Mouse (Mus musculus) intestine, embryonic 15.5 days (tissue): Measurements from ENCODE around the gene Ccdc6. TPM values are rescaled to one million over a fixed set of nuclear protein-coding genes. Genes with fewer than 3 reads are reported as not detected.
A peak's percentile ranks its signal among the peaks of the same experiment; 100 is the strongest.
"Not testable (repeated sequence)": the region's sequence is repeated elsewhere in the genome, so short reads cannot be mapped to it uniquely, and the experiment has no call there.

Experiments used
- ATAC-seq: fragments of 200-750 bp; cut with Nextera tagmentation; 2 replicates; pipeline ENCODE4 v1.8.0; 2017; ENCODE audit warnings: moderate TSS enrichment, moderate library complexity
- H3K27ac ChIP-seq: fragments of 300-500 bp; sonication (generic); 2 replicates; pipeline ENCODE4 v1.5.1; 2015; ENCODE audit warnings: mild to moderate bottlenecking, inconsistent platforms
- H3K27me3 ChIP-seq: fragments of 300-500 bp; sonication (generic); replicated peaks from 2 replicates; pipeline ENCODE4 v1.6.1; 2015; ENCODE audit warnings: inconsistent platforms
- H3K36me3 ChIP-seq: fragments of 300-500 bp; sonication (generic); 2 replicates; pipeline ENCODE4 v1.6.1; 2015; ENCODE audit warnings: inconsistent platforms
- H3K4me1 ChIP-seq: fragments of 300-500 bp; sonication (generic); replicated peaks from 2 replicates; pipeline ENCODE4 v1.6.1; 2015; ENCODE audit warnings: inconsistent platforms
- H3K4me2 ChIP-seq: fragments of 300-500 bp; sonication (generic); replicated peaks from 2 replicates; pipeline ENCODE4 v1.6.1; 2015; ENCODE audit warnings: mild to moderate bottlenecking, inconsistent platforms
- H3K4me3 ChIP-seq: fragments of 300-500 bp; sonication (generic); replicated peaks from 2 replicates; pipeline ENCODE4 v1.5.1; 2015; ENCODE audit warnings: inconsistent platforms
- H3K9ac ChIP-seq: fragments of 300-500 bp; sonication (generic); 2 replicates; pipeline ENCODE4 v1.6.1; 2015; ENCODE audit warnings: inconsistent platforms
- H3K9me3 ChIP-seq: fragments of 300-500 bp; sonication (generic); 2 replicates; pipeline ENCODE4 v1.6.1; 2016; ENCODE audit warnings: inconsistent platforms
- WGBS: fragments of 180-500 bp; shearing (Covaris S2); methylation state at CpG from one replicate; pipeline ENCODE4 v1.1.7; 2015; 5-methylcytosine and 5-hydroxymethylcytosine counted together
- polyA plus RNA-seq: library from polyadenylated mRNA; unstranded; fragments of >200 nt; fragmentation: Nextera tagmentation; extraction: Ambion mirVana; gene quantifications from 2 replicates; pipeline ENCODE4 v1.2.1, GENCODE M21; 2015

Ccdc6 gene
- polyA plus RNA-seq, 1 experiment from 2014 or later = 14.0 TPM

DNA sequence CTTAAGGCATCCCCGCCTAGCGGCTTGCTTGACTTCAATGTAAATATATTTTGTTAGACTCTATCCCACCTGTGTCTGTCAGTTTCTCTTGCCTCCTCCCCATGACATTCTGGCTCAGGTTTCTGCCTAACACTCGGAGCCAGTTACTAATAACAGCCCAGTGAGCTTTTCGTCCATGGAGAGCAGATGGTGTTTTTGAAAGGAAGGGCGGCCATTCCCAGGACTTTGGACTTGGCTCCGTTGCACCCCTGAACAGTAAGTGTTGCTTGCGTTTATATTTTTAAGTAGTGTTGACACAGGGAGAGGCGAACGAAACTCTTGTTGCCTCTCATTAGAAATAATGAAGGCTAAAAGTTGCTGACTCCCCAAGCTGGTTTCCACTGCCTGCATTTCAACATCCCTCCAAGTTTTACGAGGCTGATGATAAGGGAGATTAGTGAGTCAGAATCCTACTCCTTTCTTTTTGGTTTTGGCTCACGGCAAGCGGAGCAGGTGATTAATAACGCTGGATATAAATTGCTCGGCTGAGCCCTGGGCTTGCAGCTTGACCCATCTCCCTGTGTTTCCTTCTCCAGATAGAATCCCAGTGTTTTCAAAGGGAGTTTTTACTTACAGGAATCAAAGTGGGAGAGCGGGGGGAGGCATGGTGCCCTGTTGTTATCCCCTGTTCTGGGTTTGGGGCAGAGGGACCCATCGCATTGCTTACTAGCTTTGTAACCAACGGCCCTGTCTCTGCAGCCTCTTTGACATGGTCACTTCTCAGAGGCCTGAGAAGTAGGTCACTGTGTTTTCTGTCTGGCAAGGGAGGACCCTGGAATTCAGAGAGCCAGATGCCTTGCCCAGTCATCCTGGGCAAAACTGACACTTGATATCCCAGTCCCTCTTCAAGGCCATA lies 107.8 kb downstream of the Ccdc6 start, which contains the start of gene Mrln:
Gene Mrln (plus strand): TSS at position 160 of the 895 bp plus-strand sequence.
- 27% methylated on average over 17 of the region's 17 CpGs for WGBS
- H3K27ac ChIP-seq = 0 out of 2 replicates have a peak within 1 kb of the TSS, but pooled peaks have one; percentile 13
- H3K36me3 ChIP-seq = no peaks in the 10 kb centered on the region
- no peaks in the 10 kb centered on the region for H3K9me3 ChIP-seq
- H3K9ac ChIP-seq = no peak within 1 kb of the TSS
- no peak within 1 kb of the TSS for H3K4me3 ChIP-seq
- H3K27me3 ChIP-seq = no peaks in the 10 kb centered on the region
- peak; percentile 83 for ATAC-seq
- peaks cover 4% of the 10 kb centered on the region; the same call in 1 of the 2 replicates for H3K4me1 ChIP-seq
- H3K4me2 ChIP-seq = peak within 1 kb of the TSS; percentile 20; the same call in 1 of the 2 replicates

DNA sequence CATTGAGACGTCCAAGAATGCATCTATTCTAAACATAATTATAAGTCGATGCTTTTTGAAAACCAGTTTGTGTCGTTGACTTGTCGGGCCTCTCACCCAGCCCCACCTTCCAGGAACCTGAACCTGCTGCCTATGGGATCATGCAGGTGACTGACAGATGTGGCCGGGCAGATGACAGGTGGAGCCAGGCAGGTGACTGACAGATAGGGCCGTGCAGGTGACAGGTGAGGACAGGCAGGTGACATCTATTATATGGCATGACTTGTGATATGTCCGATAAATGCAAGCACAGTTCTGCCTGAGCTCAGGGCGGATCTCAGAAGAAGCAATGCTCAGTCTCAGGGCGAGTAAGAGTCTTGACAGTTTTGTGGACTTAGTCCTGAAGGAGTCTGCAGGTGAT lies 114.4 kb downstream of the Ccdc6 start:
- 73% methylated on average over 9 of the region's 9 CpGs for WGBS
- Histone ChIP-seq H3K9me3 (no peaks in the 10 kb centered on the region), H3K4me3 (no peak overlapping the region), H3K4me2 (no peak overlapping the region), H3K27ac (no peak overlapping the region), H3K4me1 (no peaks in the 10 kb centered on the region), H3K9ac (no peak overlapping the region), H3K27me3 (no peaks in the 10 kb centered on the region), H3K36me3 (no peaks in the 10 kb centered on the region)
- peak; percentile 70; the same call in 1 of the 2 replicates for ATAC-seq

DNA sequence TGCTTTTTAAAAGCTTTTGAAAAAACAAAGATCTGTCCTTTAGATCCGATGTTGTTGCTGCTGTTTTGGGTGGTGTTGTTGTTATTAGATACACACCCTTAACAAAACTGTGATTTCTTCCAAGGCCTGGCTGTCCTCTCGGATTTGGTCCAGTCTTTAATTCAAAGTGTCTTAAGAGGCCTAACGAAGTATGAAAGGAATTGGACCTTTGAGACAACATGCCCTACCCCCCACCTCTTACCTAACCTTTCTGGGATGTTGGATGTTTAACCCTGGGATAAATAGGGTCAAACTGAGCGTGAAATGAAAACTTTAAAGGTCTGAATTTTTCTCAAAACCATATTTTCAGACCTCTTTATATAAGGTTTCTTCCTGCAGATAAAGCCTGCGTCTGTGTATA lies 124.0 kb downstream of the Ccdc6 start:
- Histone ChIP-seq H3K4me3 (no peak overlapping the region), H3K36me3 (no peaks in the 10 kb centered on the region), H3K4me1 (no peaks in the 10 kb centered on the region), H3K27ac (no peak overlapping the region), H3K9me3 (no peaks in the 10 kb centered on the region), H3K9ac (no peak overlapping the region), H3K4me2 (no peak overlapping the region), H3K27me3 (no peaks in the 10 kb centered on the region)
- no peak for ATAC-seq
- 80% methylated on average over 5 of the region's 5 CpGs for whole genome bisulfite sequencing

DNA sequence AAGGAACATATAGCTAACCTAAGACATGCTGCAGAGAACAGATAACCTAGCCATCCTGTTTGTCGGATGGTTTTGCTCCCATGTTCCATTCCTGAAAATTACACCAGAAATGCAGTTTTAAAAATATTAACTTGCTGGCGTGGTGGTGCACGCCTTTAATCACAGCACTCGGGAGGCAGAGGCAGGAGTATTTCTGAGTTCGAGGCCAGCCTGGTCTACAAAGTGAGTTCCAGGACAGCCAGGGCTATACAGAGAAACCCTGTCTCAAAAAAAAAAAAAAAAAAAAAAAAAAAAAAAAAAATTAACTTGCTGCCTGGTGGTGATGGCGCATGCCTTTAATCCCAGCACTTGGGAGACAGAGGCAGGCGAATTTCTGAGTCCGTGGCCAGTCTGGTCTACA lies 125.3 kb downstream of the Ccdc6 start:
- H3K4me1 ChIP-seq, H3K27ac ChIP-seq, H3K27me3 ChIP-seq, H3K4me3 ChIP-seq, H3K36me3 ChIP-seq, H3K4me2 ChIP-seq, H3K9ac ChIP-seq, ATAC-seq, H3K9me3 ChIP-seq: not testable (repeated sequence)
- 91% methylated on average over 8 of the region's 8 CpGs for WGBS

DNA sequence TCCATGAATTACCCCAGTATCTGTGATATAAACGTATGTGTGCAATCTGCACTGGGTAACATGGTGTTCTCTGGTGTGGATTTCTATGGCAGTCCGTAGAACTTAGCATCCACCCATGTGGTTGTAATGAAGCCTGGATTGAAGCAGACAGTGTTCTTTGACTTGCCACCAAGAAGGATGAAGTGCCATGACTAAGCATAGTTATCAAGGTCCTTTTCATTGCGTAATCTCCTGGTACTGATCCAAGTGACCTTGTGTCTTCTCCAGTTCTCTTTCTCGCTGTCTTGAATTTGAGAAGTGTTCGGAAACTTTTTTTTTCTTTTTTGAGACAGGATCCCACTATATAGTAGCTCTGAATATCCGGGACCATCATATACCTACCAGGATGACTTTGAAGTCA lies 127.7 kb downstream of the Ccdc6 start:
- Histone ChIP-seq H3K36me3 (no peaks in the 10 kb centered on the region), H3K9me3 (no peaks in the 10 kb centered on the region), H3K4me3 (no peak overlapping the region), H3K27ac (no peak overlapping the region), H3K27me3 (no peaks in the 10 kb centered on the region), H3K4me2 (no peak overlapping the region), H3K4me1 (no peaks in the 10 kb centered on the region), H3K9ac (no peak overlapping the region)
- no peak for ATAC-seq
- 88% methylated on average over 6 of the region's 6 CpGs for WGBS

DNA sequence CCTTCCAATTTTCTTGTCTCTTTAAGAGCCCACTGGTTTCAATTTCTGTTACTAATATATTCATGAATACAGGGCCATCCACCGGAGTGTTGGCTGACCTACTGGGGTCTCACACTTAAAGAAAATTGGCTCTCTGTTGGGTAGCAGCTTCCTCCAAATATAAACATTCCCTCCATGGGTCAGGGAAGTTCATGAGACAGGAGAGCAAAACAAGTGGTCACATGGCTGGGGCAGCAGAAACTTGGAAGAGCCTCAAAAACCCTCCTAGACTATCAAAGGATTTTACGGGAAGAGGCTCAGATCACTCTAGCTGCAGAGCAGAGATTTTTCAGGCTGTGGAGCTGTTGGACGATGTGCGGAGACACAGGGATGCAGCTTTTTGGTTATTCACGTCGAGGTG lies 128.8 kb downstream of the Ccdc6 start:
- Histone ChIP-seq H3K9me3 (no peaks in the 10 kb centered on the region), H3K27me3 (no peaks in the 10 kb centered on the region), H3K9ac (no peak overlapping the region), H3K4me1 (no peaks in the 10 kb centered on the region), H3K4me2 (no peak overlapping the region), H3K27ac (no peak overlapping the region), H3K36me3 (no peaks in the 10 kb centered on the region), H3K4me3 (no peak overlapping the region)
- ATAC-seq = no peak
- WGBS = 38% methylated on average over 6 of the region's 6 CpGs

DNA sequence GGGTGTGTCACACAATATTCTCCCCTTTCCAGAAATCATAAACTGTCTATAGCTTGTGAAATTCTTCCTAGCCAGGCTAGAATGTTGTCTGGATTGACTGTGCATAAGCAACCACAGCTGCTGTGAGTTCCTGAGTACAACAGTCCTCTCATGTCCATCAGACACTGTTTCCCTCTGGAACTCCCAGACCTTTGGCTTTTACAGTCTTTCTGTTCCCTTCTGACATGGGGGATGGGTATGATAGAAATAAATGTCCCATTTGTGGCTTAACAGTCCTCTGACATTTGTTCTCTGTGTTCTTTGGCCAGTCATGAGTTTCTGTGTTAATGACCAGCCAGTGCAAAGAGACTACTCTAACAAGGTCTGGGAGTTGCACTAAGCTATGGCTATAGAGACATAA lies 129.7 kb downstream of the Ccdc6 start:
- Histone ChIP-seq H3K4me1 (no peaks in the 10 kb centered on the region), H3K27ac (no peak overlapping the region), H3K27me3 (no peaks in the 10 kb centered on the region), H3K4me3 (no peak overlapping the region), H3K36me3 (no peaks in the 10 kb centered on the region), H3K9me3 (no peaks in the 10 kb centered on the region), H3K4me2 (no peak overlapping the region), H3K9ac (no peak overlapping the region)
- ATAC-seq = no peak

DNA sequence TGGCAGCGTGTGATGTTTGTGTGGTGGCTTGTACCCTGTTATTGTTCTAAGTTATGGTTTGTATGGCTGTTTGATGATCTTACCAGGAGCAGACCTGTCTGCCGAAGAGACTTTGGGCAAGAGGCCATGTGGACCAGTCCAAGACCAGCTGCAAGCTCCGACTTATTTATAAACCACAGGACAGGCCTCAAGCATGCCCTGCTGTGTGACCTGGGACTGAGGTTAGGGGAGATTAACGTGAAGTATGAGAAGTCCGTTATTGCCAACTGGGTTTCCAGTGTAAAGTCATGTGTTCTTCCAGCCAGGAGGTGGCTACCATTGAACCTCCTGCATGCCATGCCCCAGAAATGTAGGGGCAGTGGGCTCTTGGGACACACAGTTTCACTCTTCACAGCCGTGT lies 133.4 kb downstream of the Ccdc6 start:
- H3K4me1 ChIP-seq = no peaks in the 10 kb centered on the region
- no peak for ATAC-seq
- no peak overlapping the region for H3K27ac ChIP-seq
- H3K27me3 ChIP-seq = no peaks in the 10 kb centered on the region
- no peak overlapping the region for H3K4me3 ChIP-seq
- H3K36me3 ChIP-seq = no peaks in the 10 kb centered on the region
- H3K9me3 ChIP-seq = no peaks in the 10 kb centered on the region
- H3K9ac ChIP-seq = no peak overlapping the region
- WGBS = 80% methylated on average over 6 of the region's 6 CpGs
- H3K4me2 ChIP-seq = no peak overlapping the region

DNA sequence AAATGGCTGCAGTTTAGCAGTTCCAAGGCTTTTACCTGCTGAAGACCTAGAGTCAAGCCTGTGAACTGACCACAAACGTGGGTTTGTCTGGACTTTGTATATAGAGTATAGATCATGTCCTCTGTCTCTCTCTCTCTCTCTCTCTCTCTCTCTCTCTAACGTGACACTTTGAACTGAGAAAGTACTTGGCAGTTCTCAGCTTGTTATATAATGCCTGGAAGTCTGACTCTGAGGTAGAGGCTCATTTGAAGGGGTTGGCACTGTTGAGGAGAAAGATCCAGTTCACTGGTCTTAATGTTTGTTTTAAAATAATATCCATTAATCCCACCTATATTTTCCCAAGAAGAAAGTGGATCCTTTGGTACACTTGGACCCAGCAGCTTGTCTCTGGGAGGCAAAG lies 141.0 kb downstream of the Ccdc6 start:
- Histone ChIP-seq H3K4me2 (no peak overlapping the region), H3K27ac (no peak overlapping the region), H3K27me3 (0 out of 2 replicates have a peak, but pooled peaks cover 2% of the 10 kb centered on the region), H3K9ac (no peak overlapping the region), H3K36me3 (no peaks in the 10 kb centered on the region), H3K4me1 (no peaks in the 10 kb centered on the region), H3K4me3 (no peak overlapping the region), H3K9me3 (no peaks in the 10 kb centered on the region)
- no peak for ATAC-seq
- WGBS = 66% methylated on average over 2 of the region's 2 CpGs

Other genes with a start within 250 kb of the Ccdc6 start
- 0.98 and 1.3 TPM in 2 replicates for gene Mrln, start 107.5 kb downstream of the Ccdc6 start, polyA plus RNA-seq
- 1.3 and 1.5 TPM in 2 replicates for gene Slc16a9, start 148.0 kb downstream of the Ccdc6 start, polyA plus RNA-seq